Mouse (Mus musculus): ENCODE data around the gene Tenm3.

Gene Tenm3

GRCm38 (mm10) chr8:48659226-48659625, 184.5 kb downstream of the Tenm3 start:
- no peak for DNase-seq (ENCODE audit: low read depth)

GRCm38 (mm10) chr8:48655381-48656043, 188.2 kb downstream of the Tenm3 start:
- no peak for DNase-seq (ENCODE audit: low read depth)

- DNase-seq (ENCODE audit: low read depth), result no peak
Measured at GRCm38 (mm10) chr8:48649845-48650244, 193.9 kb downstream of the Tenm3 start.

GRCm38 (mm10) chr8:48649415-48649814, 194.3 kb downstream of the Tenm3 start:
- DNase-seq (ENCODE audit: low read depth), result no peak

DNA sequence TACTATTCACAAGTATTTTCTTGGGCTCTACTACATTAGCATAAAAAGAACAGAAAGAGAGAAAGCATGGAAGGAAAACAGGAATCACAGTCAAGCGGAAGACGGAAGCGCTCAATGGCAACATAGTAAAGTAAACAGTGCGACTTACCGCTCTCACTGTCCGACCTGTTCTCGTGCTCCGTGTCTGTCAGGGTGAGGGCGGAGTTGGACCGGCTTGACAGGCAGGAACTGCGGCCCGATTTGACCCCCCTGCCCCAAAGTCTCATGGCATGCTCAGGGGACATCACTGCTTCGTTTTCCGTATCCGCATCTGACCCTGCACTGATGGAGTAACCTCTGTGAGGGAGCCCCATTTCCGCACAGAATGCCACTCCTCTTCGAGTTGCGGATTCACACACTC, 197.6 kb downstream of the Tenm3 start:
- DNase-seq (ENCODE audit: low read depth), result no peak

GRCm38 (mm10) chr8:48638129-48638528, 205.6 kb downstream of the Tenm3 start:
- DNase-seq (ENCODE audit: low read depth), result no peak

GRCm38 (mm10) chr8:48636979-48637378, 206.8 kb downstream of the Tenm3 start:
- no peak for DNase-seq (ENCODE audit: low read depth)

DNA sequence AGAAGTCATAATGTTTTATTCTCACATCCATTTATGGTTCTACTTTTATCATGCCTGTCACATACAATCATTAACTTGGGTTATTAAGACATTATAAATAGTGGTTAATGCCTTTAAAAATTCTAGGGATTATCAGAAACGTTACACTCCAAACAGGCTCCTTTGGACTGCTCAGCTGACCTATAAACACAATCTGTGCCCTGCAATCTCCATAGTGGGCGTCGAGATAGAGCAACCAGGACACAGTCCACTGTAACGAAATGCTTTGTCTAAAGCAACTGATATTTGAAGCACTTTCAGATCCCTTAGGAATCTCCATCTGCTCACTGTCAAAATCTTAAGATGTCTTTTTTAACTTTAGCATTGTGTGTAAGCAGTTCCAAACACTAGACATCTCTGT, 207.9 kb downstream of the Tenm3 start:
- no peak for DNase-seq (ENCODE audit: low read depth)

DNA sequence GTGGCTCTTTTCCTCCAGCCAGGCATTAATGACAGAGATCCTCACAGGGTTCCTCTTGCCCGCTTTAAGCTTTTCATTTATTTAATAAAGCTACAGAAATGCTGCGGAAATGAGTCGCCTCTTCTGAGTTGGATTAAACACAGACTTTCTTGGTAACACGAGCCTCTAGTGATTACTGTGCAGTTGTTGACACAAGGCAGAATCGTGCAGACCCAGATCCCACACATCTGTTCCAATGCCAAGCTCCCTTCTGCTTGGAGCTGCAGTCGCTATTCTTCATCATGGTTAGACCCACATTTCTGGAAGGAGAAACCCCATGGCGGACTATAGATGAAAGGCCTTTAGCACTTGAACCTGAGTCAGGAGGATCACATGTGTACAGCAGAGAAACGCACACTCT, 210.3 kb downstream of the Tenm3 start:
- no peak for DNase-seq (ENCODE audit: low read depth)

DNA sequence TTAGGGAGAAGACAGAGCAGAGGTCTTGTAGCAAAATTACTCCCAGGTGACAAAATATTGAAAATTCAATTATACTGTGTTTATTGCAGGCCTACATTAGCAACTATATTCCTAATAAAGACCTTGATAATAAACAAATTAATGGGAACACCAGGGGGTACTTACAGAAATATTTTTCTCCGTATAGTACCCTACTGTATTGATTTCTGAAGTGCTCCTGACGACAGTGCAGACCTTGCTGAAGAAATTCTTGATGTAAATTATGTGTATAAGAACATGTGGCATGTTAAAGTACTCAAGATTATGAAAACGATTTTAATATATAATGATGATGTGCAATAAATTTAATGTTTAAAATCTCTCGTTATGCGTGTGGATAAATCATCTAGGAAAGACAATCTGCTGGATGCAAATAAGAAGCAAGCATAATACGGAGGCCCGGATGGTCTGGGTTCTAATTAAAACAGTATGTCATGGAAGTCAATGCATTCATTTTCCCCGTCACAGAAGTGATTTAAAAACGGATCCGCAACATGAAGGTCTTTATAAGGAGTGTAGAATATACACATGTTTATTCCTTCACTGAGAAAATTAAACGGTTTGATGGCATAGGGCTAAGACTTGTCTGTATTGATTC, 221.1 kb downstream of the Tenm3 start:
- no peak for DNase-seq (ENCODE audit: low read depth)

DNA sequence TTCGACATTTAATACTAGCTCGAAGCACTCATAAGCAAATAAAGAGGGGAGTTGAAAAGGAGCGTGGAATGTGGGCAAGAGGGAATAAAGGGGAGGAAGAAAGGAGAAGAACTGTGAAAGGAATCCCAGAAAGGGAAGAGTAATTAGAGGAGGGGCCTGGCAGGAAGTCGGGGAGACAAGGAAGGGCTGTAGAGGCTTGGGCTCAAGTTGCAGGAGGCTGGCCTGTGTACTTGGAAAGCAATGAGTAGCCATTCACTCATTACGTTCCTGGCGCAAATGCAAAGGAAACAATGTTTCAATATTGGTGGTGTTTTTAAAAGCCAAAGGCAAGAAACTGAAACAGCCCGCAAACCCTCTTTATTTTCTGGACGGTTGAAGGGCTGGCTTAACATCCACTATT, 228.7 kb downstream of the Tenm3 start:
- no peak for DNase-seq (ENCODE audit: low read depth)

GRCm38 (mm10) chr8:48611934-48612512, 231.7 kb downstream of the Tenm3 start:
- no peak for DNase-seq (ENCODE audit: low read depth)

DNA sequence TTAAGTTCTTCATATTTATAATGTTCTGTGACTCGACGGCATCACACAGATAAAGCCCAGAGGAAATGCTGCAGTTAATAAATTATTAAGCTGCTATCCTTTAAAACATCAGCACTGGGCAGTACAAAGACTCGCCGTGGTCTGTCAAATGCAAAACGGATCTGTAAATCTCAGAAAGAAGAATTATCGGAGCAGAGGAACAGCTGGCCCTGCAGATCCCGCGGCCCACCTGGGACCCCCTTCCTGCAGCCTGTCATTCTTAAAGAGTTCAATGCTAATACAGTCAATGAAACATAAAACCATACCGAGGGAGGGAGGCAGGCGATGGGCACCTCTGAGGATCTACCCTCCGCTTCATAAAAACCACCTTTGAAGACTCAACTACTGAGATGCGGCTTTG, 232.6 kb downstream of the Tenm3 start:
- no peak for DNase-seq (ENCODE audit: low read depth)

DNA sequence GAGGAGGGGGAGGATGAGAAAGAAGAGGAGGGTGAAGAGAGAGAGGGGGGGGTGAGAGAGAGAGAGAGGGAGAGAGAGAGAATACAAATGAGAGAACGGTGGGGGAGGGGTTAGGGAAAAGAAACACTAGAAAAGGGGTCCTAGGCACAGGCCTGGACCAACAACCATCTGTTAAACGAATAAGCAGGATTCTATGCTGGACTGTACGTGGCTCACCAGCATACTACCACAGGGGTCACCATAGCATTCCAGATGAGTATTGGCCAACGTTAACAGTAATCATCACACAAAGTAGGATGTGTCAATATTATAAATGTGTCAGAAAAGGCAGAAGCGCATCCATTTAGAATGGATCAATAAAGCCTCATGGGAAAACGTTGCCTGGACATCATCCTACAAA, 233.4 kb downstream of the Tenm3 start:
- no peak for DNase-seq (ENCODE audit: low read depth)

- DNase-seq (ENCODE audit: low read depth), result no peak
Measured at GRCm38 (mm10) chr8:48609684-48610083, 234.1 kb downstream of the Tenm3 start.

DNA sequence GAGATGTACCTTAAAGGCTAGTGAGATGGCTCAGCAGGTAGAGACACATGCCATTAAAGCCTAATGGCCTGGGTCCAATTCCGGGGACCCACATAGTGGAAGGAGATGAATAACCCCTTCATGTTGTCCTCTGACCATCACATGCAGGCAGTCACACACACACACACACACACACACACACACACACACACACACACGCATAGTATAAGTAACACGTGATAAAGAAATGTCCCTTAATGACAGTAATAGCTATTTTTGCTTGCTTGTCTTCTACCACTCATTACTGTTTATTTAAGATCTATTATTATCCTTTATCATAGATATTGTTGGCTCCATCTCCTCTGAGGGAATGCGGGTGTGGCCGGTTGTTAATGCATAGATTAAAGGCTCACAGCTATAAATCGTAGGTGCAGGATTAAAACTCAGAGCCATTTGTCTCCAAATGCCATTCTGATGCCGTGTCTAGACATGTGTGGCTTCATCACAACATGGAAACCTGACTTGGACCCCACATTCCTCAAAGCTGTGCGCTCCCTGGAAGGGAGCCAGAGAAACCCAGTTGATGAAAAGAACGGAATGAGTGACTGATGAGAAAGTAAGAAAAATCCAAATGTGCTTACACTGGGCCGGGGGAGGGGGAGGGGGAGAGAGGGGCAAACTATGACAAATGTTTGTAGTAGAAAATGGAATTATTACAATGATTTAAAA, 239.4 kb downstream of the Tenm3 start:
- DNase-seq (ENCODE audit: low read depth), result no peak

- no peak for DNase-seq (ENCODE audit: low read depth)
Measured at GRCm38 (mm10) chr8:48603165-48603840, 240.4 kb downstream of the Tenm3 start.

GRCm38 (mm10) chr8:48601621-48602020, 242.1 kb downstream of the Tenm3 start:
- DNase-seq (ENCODE audit: low read depth), result no peak

GRCm38 (mm10) chr8:48599028-48599427, 244.7 kb downstream of the Tenm3 start:
- no peak for DNase-seq (ENCODE audit: low read depth)

DNA sequence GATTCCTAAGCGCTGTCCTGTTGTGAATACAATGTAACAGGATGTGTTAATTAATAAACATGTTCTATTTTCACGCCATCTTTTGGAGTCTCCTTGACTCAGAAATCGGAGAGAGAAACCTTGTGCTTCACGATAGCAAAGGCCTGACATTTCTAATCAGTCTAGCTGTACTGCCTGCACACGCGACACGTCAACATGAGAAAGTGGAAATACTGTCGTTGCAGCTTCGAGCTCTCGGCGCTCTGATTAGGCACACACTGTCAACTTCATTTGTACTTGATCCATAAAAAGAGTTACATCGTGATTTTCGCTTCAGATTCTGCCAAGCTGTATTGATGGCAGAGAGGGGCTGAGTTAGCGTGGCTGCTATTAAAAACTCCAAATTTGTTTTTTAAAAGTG, 247.4 kb downstream of the Tenm3 start:
- no peak for DNase-seq (ENCODE audit: low read depth)

- DNase-seq (ENCODE audit: low read depth), result no peak
Measured at GRCm38 (mm10) chr8:48591818-48592217, 251.9 kb downstream of the Tenm3 start.

GRCm38 (mm10) chr8:48579732-48580131, 264.0 kb downstream of the Tenm3 start:
- DNase-seq (ENCODE audit: low read depth), result no peak

All from naive thymus-derived CD4-positive, alpha-beta T cell, adult 2 months (primary cell).